Mouse (Mus musculus) myocyte (in vitro differentiated cells): ENCODE results near the gene Jph4. TPM values are rescaled to one million over a fixed set of nuclear protein-coding genes. Genes with fewer than 3 reads are reported as not detected.

ENCODE experiments used
- H3K27me3 ChIP-seq: one replicate; pipeline ENCODE4 v1.6.1; 2011; ENCODE audit not compliant: control insufficient read depth, insufficient read depth, insufficient read length
- H3K36me3 ChIP-seq: one replicate; pipeline ENCODE4 v1.6.1; 2011; ENCODE audit not compliant: control insufficient read depth, insufficient read depth
- H3K4me2 ChIP-seq: one replicate; pipeline ENCODE4 v1.6.1; 2011; ENCODE audit warnings: low read depth, control low read depth
- H3K4me3 ChIP-seq: one replicate; pipeline ENCODE4 v1.5.1; 2011; ENCODE audit warnings: mild to moderate bottlenecking, control low read depth, moderate library complexity
- H3K79me2 ChIP-seq: one replicate; pipeline ENCODE4 v1.6.1; 2011; ENCODE audit not compliant: control insufficient read depth, insufficient read depth
- H3ac ChIP-seq: one replicate; pipeline ENCODE4 v1.6.1; 2011; ENCODE audit not compliant: control insufficient read depth, insufficient read length
- CEBPB ChIP-seq: IDR thresholded peaks from 2 replicates; pipeline ENCODE4 v1.6.1; 2011; ENCODE audit warnings: mild to moderate bottlenecking, moderate library complexity; ENCODE audit not compliant: poor library complexity, insufficient read depth, severe bottlenecking
- E2F4 ChIP-seq: IDR thresholded peaks from one replicate; pipeline ENCODE4 v1.6.1; 2011; ENCODE audit warnings: mild to moderate bottlenecking, control low read depth, moderate library complexity; ENCODE audit not compliant: insufficient read depth
- MAX ChIP-seq: IDR thresholded peaks from one replicate; pipeline ENCODE4 v1.6.1; 2011; ENCODE audit warnings: low read depth, mild to moderate bottlenecking, control low read depth
- MYOD1 ChIP-seq, 3 experiments: IDR thresholded peaks; one replicate each; pipeline ENCODE4 v1.6.1; 2011; ENCODE audit warnings: control low read depth in 2 of 3, low read depth in 2 of 3, mild to moderate bottlenecking in 2 of 3, moderate library complexity in 1 of 3; ENCODE audit not compliant: insufficient read length in 2 of 3, control insufficient read depth in 1 of 3
- MYOG ChIP-seq, 3 experiments: IDR thresholded peaks; one replicate each; pipeline ENCODE4 v1.6.1; 2011; ENCODE audit warnings: control low read depth in 2 of 3, low read depth in 2 of 3, mild to moderate bottlenecking in 2 of 3; ENCODE audit not compliant: insufficient read length in 2 of 3, control insufficient read depth in 1 of 3, insufficient read depth in 1 of 3
- POLR2A ChIP-seq: IDR thresholded peaks from one replicate; pipeline ENCODE4 v1.6.1; 2011; ENCODE audit warnings: low read depth, mild to moderate bottlenecking, control low read depth, moderate library complexity; ENCODE audit not compliant: insufficient read length
- POLR2AphosphoS2 ChIP-seq: IDR thresholded peaks from one replicate; pipeline ENCODE4 v1.6.1; 2011; ENCODE audit warnings: low read depth, control low read depth; ENCODE audit not compliant: insufficient read length
- REST ChIP-seq: IDR thresholded peaks from one replicate; pipeline ENCODE4 v1.6.1; 2011; ENCODE audit warnings: mild to moderate bottlenecking, control low read depth, moderate library complexity; ENCODE audit not compliant: insufficient read depth, insufficient read length
- SRF ChIP-seq: IDR thresholded peaks from one replicate; pipeline ENCODE4 v1.6.1; 2011; ENCODE audit warnings: low read depth; ENCODE audit not compliant: control insufficient read depth, insufficient read length
- TCF12 ChIP-seq: IDR thresholded peaks from one replicate; pipeline ENCODE4 v1.6.1; 2011; ENCODE audit warnings: mild to moderate bottlenecking, control low read depth; ENCODE audit not compliant: poor library complexity, insufficient read depth, severe bottlenecking
- TCF3 ChIP-seq: IDR thresholded peaks from one replicate; pipeline ENCODE4 v1.6.1; 2011; ENCODE audit warnings: low read depth, control low read depth; ENCODE audit not compliant: insufficient read length
- USF1 ChIP-seq: IDR thresholded peaks from one replicate; pipeline ENCODE4 v1.6.1; 2011; ENCODE audit warnings: low read depth, mild to moderate bottlenecking, control low read depth, moderate library complexity
- polyA plus RNA-seq: library from polyadenylated mRNA; unstranded; fragments of >200 nt; fragmentation: generic; extraction: Trizol; gene quantifications from one replicate; pipeline ENCODE4 v1.2.1, GENCODE M21; 2012; ENCODE audit warnings: missing spikeins

Jph4 gene
- polyA plus RNA-seq, 1 experiment: not detected

DNA sequence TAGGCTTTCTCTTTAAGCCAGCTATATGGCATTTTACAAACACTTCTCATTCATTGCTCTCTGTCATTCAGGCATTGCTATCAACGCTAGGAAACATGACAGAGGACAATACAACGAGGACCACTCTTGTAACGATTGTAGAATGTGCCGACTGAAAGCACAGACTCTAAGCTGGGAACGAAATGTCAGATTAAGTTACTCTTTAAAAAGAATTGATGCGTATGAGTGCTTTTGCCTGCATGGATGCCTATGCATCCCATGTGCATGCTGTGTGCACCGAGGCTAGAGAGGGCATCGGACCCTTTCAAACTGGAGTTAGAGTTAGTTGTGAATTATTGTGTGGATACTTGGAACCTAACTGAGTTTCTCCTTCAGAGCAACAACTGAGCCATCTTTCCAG lies 18.9 kb upstream of the Jph4 start:
- peaks cover 53% of the 10 kb centered on the region for H3K27me3 ChIP-seq
- no peak for TF ChIP-seq MYOG (IDR thresholded peaks at IDR 0.05; ENCODE audit: control insufficient read depth in 1 of 3, insufficient read depth in 1 of 3, insufficient read length in 2 of 3, low read depth in 2 of 3)

DNA sequence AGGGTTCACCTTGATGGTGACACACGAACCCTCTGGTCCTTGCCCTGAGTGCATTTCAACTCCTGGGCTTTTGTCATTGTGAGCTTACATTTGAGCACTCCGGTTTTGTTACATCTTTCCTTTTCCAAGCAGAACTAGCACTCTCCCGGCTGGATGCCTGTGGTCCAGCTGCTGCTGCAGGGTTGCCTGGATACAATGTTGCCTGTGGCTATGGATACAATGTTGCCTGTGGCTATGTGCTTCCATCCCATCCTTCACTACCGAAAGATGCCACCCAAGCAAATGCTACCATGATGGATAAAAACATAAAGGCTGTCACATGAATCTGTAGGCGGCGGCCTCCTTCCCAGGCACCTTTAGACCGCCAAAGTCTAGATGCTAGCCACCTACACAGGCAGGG lies 9.8 kb upstream of the Jph4 start:
- no peak for TF ChIP-seq TCF3
- TF ChIP-seq USF1: no peak
- TF ChIP-seq POLR2AphosphoS2: no peak
- TF ChIP-seq SRF: no peak
- TF ChIP-seq E2F4: no peak
- TF ChIP-seq TCF12: no peak
- no peak for TF ChIP-seq POLR2A
- TF ChIP-seq MAX: no peak
- no peak for TF ChIP-seq REST
- no peak for TF ChIP-seq CEBPB
- no peak for TF ChIP-seq MYOD1 (IDR thresholded peaks at IDR 0.05; ENCODE audit: control insufficient read depth in 1 of 3, insufficient read length in 2 of 3, low read depth in 2 of 3)
- TF ChIP-seq MYOG (IDR thresholded peaks at IDR 0.05; ENCODE audit: control insufficient read depth in 1 of 3, insufficient read depth in 1 of 3, insufficient read length in 2 of 3, low read depth in 2 of 3): no peak
- peaks cover 35% of the 10 kb centered on the region for H3K27me3 ChIP-seq
- no peak overlapping the region for H3K4me3 ChIP-seq
- no peaks in the 10 kb centered on the region for H3K36me3 ChIP-seq
- H3ac ChIP-seq: no peak overlapping the region
- H3K4me2 ChIP-seq: no peak overlapping the region
- no peaks in the 10 kb centered on the region for H3K79me2 ChIP-seq

More for the DNA sequence above, 18.9 kb upstream of the Jph4 start:
- no peak overlapping the region for H3K4me2 ChIP-seq
- no peak overlapping the region for H3K4me3 ChIP-seq
- H3ac ChIP-seq: no peak overlapping the region
- no peaks in the 10 kb centered on the region for H3K36me3 ChIP-seq
- no peaks in the 10 kb centered on the region for H3K79me2 ChIP-seq

DNA sequence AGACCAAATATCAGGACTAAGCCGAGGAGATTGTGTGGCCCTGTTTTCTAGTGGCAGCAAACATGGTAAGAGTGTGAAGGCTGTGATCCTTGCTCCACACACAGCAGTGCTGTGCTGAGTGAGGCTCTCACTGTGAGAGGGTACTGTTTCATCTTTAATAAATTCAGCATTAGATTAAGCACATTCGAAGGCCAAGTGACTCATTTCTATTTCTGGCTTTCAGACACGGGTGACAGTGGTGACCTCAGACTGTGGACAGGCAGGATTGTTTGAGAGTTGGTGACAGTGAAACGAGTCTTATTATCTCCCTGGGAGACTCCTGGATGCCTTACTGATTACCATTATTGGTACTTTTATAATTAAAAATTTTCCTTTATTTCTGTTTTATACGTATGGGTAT lies 9.0 kb upstream of the Jph4 start:
- no peak overlapping the region for H3ac ChIP-seq
- no peak overlapping the region for H3K4me2 ChIP-seq
- no peak overlapping the region for H3K4me3 ChIP-seq
- no peaks in the 10 kb centered on the region for H3K79me2 ChIP-seq
- no peak for TF ChIP-seq POLR2AphosphoS2
- TF ChIP-seq MYOG (IDR thresholded peaks at IDR 0.05; ENCODE audit: control insufficient read depth in 1 of 3, insufficient read depth in 1 of 3, insufficient read length in 2 of 3, low read depth in 2 of 3): no peak
- TF ChIP-seq SRF: no peak
- no peak for TF ChIP-seq MYOD1 (IDR thresholded peaks at IDR 0.05; ENCODE audit: control insufficient read depth in 1 of 3, insufficient read length in 2 of 3, low read depth in 2 of 3)
- no peak for TF ChIP-seq E2F4
- no peak for TF ChIP-seq MAX
- no peak for TF ChIP-seq TCF3
- TF ChIP-seq POLR2A: no peak
- no peak for TF ChIP-seq CEBPB
- TF ChIP-seq REST: no peak
- H3K27me3 ChIP-seq: peaks cover 35% of the 10 kb centered on the region
- no peaks in the 10 kb centered on the region for H3K36me3 ChIP-seq

DNA sequence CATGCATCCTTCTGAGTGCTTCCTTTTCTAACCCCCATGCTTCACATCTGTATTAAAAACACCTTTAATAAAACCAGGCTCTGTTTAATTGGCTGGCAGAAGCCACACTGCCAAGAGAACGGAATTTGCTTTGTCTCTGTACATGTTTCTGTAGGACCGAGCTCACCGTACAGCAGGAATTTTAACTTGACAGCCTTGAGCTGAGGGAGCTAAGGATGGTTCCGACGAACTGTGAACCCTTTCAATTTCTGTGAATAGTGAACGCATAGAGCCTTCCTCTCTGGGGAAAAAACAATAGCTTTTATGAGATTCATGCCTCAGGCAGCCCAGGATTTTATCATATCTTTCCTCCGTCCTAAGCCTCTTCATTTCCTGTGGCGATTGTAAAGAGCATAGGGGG lies 5.6 kb upstream of the Jph4 start:
- Histone ChIP-seq H3K27me3 (peaks cover 9% of the 10 kb centered on the region), H3K4me2 (no peak overlapping the region), H3K4me3 (no peak overlapping the region), H3K36me3 (no peaks in the 10 kb centered on the region), H3K79me2 (no peaks in the 10 kb centered on the region), H3ac (no peak overlapping the region)
- TF ChIP-seq MYOD1 (IDR thresholded peaks at IDR 0.05; ENCODE audit: control insufficient read depth in 1 of 3, insufficient read length in 2 of 3, low read depth in 2 of 3): no peak
- no peak for TF ChIP-seq POLR2A
- no peak for TF ChIP-seq CEBPB
- TF ChIP-seq MAX: no peak
- TF ChIP-seq MYOG (IDR thresholded peaks at IDR 0.05; ENCODE audit: control insufficient read depth in 1 of 3, insufficient read depth in 1 of 3, insufficient read length in 2 of 3, low read depth in 2 of 3): no peak
- no peak for TF ChIP-seq POLR2AphosphoS2
- no peak for TF ChIP-seq E2F4

DNA sequence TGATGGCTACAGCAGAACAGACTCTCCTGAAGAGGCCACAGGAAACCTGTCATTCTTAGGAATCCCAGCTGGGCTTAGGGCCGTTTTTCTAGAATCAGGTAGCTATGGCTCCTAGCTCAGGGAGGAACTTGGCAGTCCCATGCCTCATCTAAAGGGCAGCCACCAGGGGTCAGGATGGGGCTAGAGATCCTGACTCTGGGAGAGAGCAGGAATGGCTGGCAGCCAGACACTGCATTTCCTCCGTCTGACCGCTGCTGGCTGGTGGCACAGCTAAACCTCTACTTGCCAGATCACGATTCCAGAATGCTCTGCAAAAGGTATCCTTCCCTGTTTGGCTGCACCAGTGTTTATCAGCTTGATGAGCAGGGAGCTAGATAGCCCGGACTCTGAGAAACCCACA lies 5.2 kb upstream of the Jph4 start:
- Histone ChIP-seq H3K79me2 (no peaks in the 10 kb centered on the region), H3K27me3 (peaks cover 9% of the 10 kb centered on the region), H3K4me3 (no peak overlapping the region), H3K4me2 (no peak overlapping the region), H3K36me3 (no peaks in the 10 kb centered on the region), H3ac (no peak overlapping the region)
- no peak for TF ChIP-seq TCF12
- no peak for TF ChIP-seq TCF3
- no peak for TF ChIP-seq MAX
- TF ChIP-seq POLR2AphosphoS2: no peak
- TF ChIP-seq USF1: no peak
- TF ChIP-seq MYOD1 (IDR thresholded peaks at IDR 0.05; ENCODE audit: control insufficient read depth in 1 of 3, insufficient read length in 2 of 3, low read depth in 2 of 3): no peak
- TF ChIP-seq SRF: no peak
- no peak for TF ChIP-seq MYOG (IDR thresholded peaks at IDR 0.05; ENCODE audit: control insufficient read depth in 1 of 3, insufficient read depth in 1 of 3, insufficient read length in 2 of 3, low read depth in 2 of 3)
- no peak for TF ChIP-seq REST
- TF ChIP-seq E2F4: no peak
- no peak for TF ChIP-seq CEBPB
